Mouse (Mus musculus) liver, postnatal 0 days (tissue): ENCODE data around the gene Zwilch.

ENCODE experiments used
- CTCF ChIP-seq: sonication (generic); IDR thresholded peaks from 2 replicates; pipeline ENCODE4 v1.5.1; 2016; ENCODE audit warnings: antibody characterized with exemption, low read depth
- EP300 ChIP-seq: IDR thresholded peaks from 2 replicates; pipeline ENCODE4 v1.6.1; 2016; ENCODE audit warnings: antibody characterized with exemption, low read depth, mild to moderate bottlenecking

DNA sequence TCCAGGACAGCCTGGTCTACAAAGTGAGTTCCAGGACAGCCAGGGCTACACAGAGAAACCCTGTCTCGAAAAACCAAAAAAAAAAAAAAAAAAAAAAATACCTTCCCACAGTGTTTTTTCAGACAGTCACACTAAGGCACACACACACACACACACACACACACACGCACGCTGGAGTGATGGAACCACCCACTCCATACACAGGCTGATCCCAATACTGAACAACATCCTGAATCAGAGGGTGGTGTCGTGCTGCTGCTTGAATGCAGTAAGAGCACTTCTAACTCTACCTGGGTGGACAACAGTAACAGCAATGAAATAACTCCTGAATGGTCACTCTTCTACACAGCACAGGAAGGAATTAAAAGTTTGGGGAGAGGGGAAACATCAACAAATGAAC lies 48.6 kb upstream of the Zwilch start:
- TF ChIP-seq CTCF (no peak), EP300 (no peak)
